Mouse (Mus musculus) bone marrow, adult 2 months (tissue): Measurements from ENCODE around the gene Psme2b.
"Not testable (repeated sequence)": the region's sequence is repeated elsewhere in the genome, so short reads cannot be mapped to it uniquely, and the experiment has no call there.

ENCODE experiments used
- CTCF ChIP-seq: fragments of 200-500 bp; IDR thresholded peaks from 2 replicates; pipeline ENCODE4 v1.5.1; 2011; ENCODE audit warnings: low read length, control low read depth; ENCODE audit not compliant: control insufficient read depth, insufficient read depth
- POLR2A ChIP-seq: fragments of 200-500 bp; IDR thresholded peaks from 2 replicates; pipeline ENCODE4 v1.6.1; 2011; ENCODE audit warnings: low read depth, mild to moderate bottlenecking, control low read depth, low read length, borderline replicate concordance; ENCODE audit not compliant: control insufficient read depth

DNA sequence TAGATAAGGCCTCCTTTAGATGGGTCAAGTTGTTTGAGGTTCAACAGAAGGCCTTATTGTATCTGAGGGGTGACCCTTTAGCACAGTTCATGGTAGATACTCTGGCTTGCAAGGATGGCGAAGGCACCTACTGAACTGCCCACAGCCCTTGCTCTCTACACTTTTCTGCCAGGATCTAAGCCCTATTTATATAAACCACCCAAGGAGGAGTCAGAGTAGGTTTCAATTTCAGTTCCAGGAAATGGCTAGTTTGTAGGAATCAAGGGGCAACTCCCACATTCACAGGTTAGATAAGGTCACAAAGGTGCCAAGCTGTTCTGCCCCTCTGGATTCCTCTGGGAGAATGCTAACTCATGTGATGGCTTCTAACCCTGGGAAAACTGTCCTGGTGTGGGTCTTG is 17.9 kb downstream of the Psme2b start:
- not testable (repeated sequence) for TF ChIP-seq CTCF, POLR2A
